Mouse (Mus musculus) intestine, embryonic 14.5 days (tissue): ENCODE results near the gene Serpinf1. TPM values are rescaled to one million over a fixed set of nuclear protein-coding genes. Genes with fewer than 3 reads are reported as not detected.

Experiments
- ATAC-seq: fragments of 200-750 bp; cut with Nextera tagmentation; replicated peaks from 2 replicates; pipeline ENCODE4 v1.8.0; 2017; ENCODE audit warnings: low read depth, moderate number of reproducible peaks, moderate TSS enrichment, moderate library complexity; ENCODE audit not compliant: low FRiP score, low TSS enrichment
- DNase-seq: peaks from one replicate; pipeline ENCODE4 v3.0.0-alpha.2; 2018; ENCODE audit warnings: low spot score
- H3K27ac ChIP-seq: fragments of 300-500 bp; sonication (generic); 2 replicates; pipeline ENCODE4 v1.5.1; 2014; ENCODE audit warnings: low read depth, mild to moderate bottlenecking, control low read depth
- H3K27me3 ChIP-seq: fragments of 300-500 bp; sonication (generic); replicated peaks from 2 replicates; pipeline ENCODE4 v1.6.1; 2014; ENCODE audit warnings: low read length, control low read depth; ENCODE audit not compliant: control insufficient read depth, insufficient read depth
- H3K36me3 ChIP-seq: fragments of 300-500 bp; sonication (generic); 2 replicates; pipeline ENCODE4 v1.6.1; 2014; ENCODE audit warnings: low read length, control low read depth; ENCODE audit not compliant: control insufficient read depth, insufficient read depth
- H3K4me1 ChIP-seq: fragments of 300-500 bp; sonication (generic); replicated peaks from 2 replicates; pipeline ENCODE4 v1.6.1; 2014; ENCODE audit warnings: low read length, control low read depth, mixed read lengths; ENCODE audit not compliant: control insufficient read depth, insufficient read depth
- H3K4me2 ChIP-seq: fragments of 300-500 bp; sonication (generic); 2 replicates; pipeline ENCODE4 v1.6.1; 2014; ENCODE audit warnings: low read length
- H3K4me3 ChIP-seq: fragments of 300-500 bp; sonication (generic); 2 replicates; pipeline ENCODE4 v1.5.1; 2014; ENCODE audit warnings: low read depth, low read length, control low read depth, mixed read lengths
- H3K9ac ChIP-seq: fragments of 300-500 bp; sonication (generic); 2 replicates; pipeline ENCODE4 v1.6.1; 2014; ENCODE audit warnings: mild to moderate bottlenecking, low read length
- H3K9me3 ChIP-seq: fragments of 300-500 bp; sonication (generic); 2 replicates; pipeline ENCODE4 v1.6.1; 2016; ENCODE audit warnings: low read length, control low read depth; ENCODE audit not compliant: control insufficient read depth
- WGBS: fragments of 180-500 bp; shearing (Covaris S2); extraction: QIAGEN DNeasy Blood & Tissue Kit; methylation state at CpG from one replicate; pipeline ENCODE4 v1.1.7; 2014; 5-methylcytosine and 5-hydroxymethylcytosine counted together
- polyA plus RNA-seq: library from polyadenylated mRNA; unstranded; fragments of >200 nt; fragmentation: Nextera tagmentation; extraction: Ambion mirVana; gene quantifications from 2 replicates; pipeline ENCODE4 v1.2.1, GENCODE M21; 2014

Gene Serpinf1
- polyA plus RNA-seq, 1 experiment from 2014 or later, result 47.1 TPM

GRCm38 (mm10) chr11:75452081-75452480 is 29.6 kb upstream of the Serpinf1 start:
- no peaks in the 10 kb centered on the region for H3K27me3 ChIP-seq
- ATAC-seq, result no peak
- DNase-seq, result no peak
- peaks cover 17% of the 10 kb centered on the region for H3K36me3 ChIP-seq
- peaks cover 10% of the 10 kb centered on the region for H3K4me1 ChIP-seq
- H3K4me3 ChIP-seq, result no peak overlapping the region
- H3K4me2 ChIP-seq, result no peak overlapping the region
- H3K9me3 ChIP-seq, result no peaks in the 10 kb centered on the region
- H3K27ac ChIP-seq, result no peak overlapping the region
- 91% methylated on average over 8 of the region's 8 CpGs for WGBS
- no peak overlapping the region for H3K9ac ChIP-seq

GRCm38 (mm10) chr11:75450936-75451335 is 28.4 kb upstream of the Serpinf1 start:
- H3K27ac ChIP-seq, result no peak overlapping the region
- H3K4me1 ChIP-seq, result peaks cover 10% of the 10 kb centered on the region
- no peaks in the 10 kb centered on the region for H3K9me3 ChIP-seq
- H3K4me3 ChIP-seq, result no peak overlapping the region
- H3K27me3 ChIP-seq, result no peaks in the 10 kb centered on the region
- no peak overlapping the region for H3K4me2 ChIP-seq
- ATAC-seq (no peak), DNase-seq (no peak)
- H3K36me3 ChIP-seq, result peaks cover 17% of the 10 kb centered on the region
- H3K9ac ChIP-seq, result no peak overlapping the region
- 90% methylated on average over 15 of the region's 15 CpGs for WGBS

GRCm38 (mm10) chr11:75450304-75450908 is 27.9 kb upstream of the Serpinf1 start:
- peaks cover 17% of the 10 kb centered on the region for H3K36me3 ChIP-seq
- ATAC-seq, result no peak

GRCm38 (mm10) chr11:75449695-75450094 is 27.2 kb upstream of the Serpinf1 start:
- Histone ChIP-seq H3K4me3 (no peak overlapping the region), H3K9ac (no peak overlapping the region), H3K36me3 (peaks cover 18% of the 10 kb centered on the region), H3K4me1 (peaks cover 5% of the 10 kb centered on the region), H3K27ac (no peak overlapping the region), H3K9me3 (no peaks in the 10 kb centered on the region), H3K27me3 (no peaks in the 10 kb centered on the region), H3K4me2 (no peak overlapping the region)
- DNase-seq, result no peak
- ATAC-seq, result no peak
- 81% methylated on average over 7 of the region's 7 CpGs for WGBS

More at GRCm38 (mm10) chr11:75450304-75450908, 27.9 kb upstream of the Serpinf1 start:
- no peak overlapping the region for H3K4me3 ChIP-seq
- no peak for DNase-seq
- H3K27me3 ChIP-seq, result no peaks in the 10 kb centered on the region
- H3K9ac ChIP-seq, result no peak overlapping the region
- 83% methylated on average over 8 of the region's 8 CpGs for WGBS
- no peaks in the 10 kb centered on the region for H3K9me3 ChIP-seq
- no peak overlapping the region for H3K4me2 ChIP-seq
- no peak overlapping the region for H3K27ac ChIP-seq
- peaks cover 10% of the 10 kb centered on the region for H3K4me1 ChIP-seq

GRCm38 (mm10) chr11:75448575-75448974 is 26.1 kb upstream of the Serpinf1 start:
- no peak overlapping the region for H3K4me3 ChIP-seq
- H3K27ac ChIP-seq, result no peak overlapping the region
- DNase-seq (no peak), ATAC-seq (no peak)
- no peaks in the 10 kb centered on the region for H3K9me3 ChIP-seq
- H3K36me3 ChIP-seq, result peaks cover 22% of the 10 kb centered on the region
- no peaks in the 10 kb centered on the region for H3K4me1 ChIP-seq
- H3K27me3 ChIP-seq, result no peaks in the 10 kb centered on the region
- no peak overlapping the region for H3K4me2 ChIP-seq
- no peak overlapping the region for H3K9ac ChIP-seq
- 86% methylated on average over 3 of the region's 3 CpGs for WGBS

GRCm38 (mm10) chr11:75443711-75444110 is 21.2 kb upstream of the Serpinf1 start:
- Histone ChIP-seq H3K4me3 (no peak overlapping the region), H3K4me1 (no peaks in the 10 kb centered on the region), H3K9me3 (no peaks in the 10 kb centered on the region), H3K4me2 (no peak overlapping the region), H3K9ac (no peak overlapping the region), H3K36me3 (peaks cover 19% of the 10 kb centered on the region), H3K27me3 (no peaks in the 10 kb centered on the region), H3K27ac (no peak overlapping the region)
- ATAC-seq (no peak), DNase-seq (no peak)
- 46% methylated on average over 8 of the region's 8 CpGs for WGBS

- WGBS, result 91% methylated on average over 16 of the region's 16 CpGs
- Histone ChIP-seq H3K4me1 (no peaks in the 10 kb centered on the region), H3K4me3 (no peak overlapping the region), H3K36me3 (peaks cover 9% of the 10 kb centered on the region; the same call in 1 of the 2 replicates), H3K27me3 (no peaks in the 10 kb centered on the region), H3K4me2 (no peak overlapping the region), H3K27ac (no peak overlapping the region), H3K9ac (no peak overlapping the region), H3K9me3 (no peaks in the 10 kb centered on the region)
- ATAC-seq (no peak), DNase-seq (no peak)
Observed at GRCm38 (mm10) chr11:75441601-75442000, 19.1 kb upstream of the Serpinf1 start.

- Histone ChIP-seq H3K9ac (no peak overlapping the region), H3K27me3 (no peaks in the 10 kb centered on the region), H3K9me3 (no peaks in the 10 kb centered on the region), H3K4me1 (no peaks in the 10 kb centered on the region), H3K27ac (no peak overlapping the region), H3K4me3 (no peak overlapping the region), H3K4me2 (no peak overlapping the region), H3K36me3 (peaks cover 9% of the 10 kb centered on the region; the same call in 1 of the 2 replicates)
- DNase-seq, result no peak
- ATAC-seq, result no peak
- WGBS, result 73% methylated on average over 7 of the region's 7 CpGs
Observed at GRCm38 (mm10) chr11:75441034-75441433, 18.5 kb upstream of the Serpinf1 start.

GRCm38 (mm10) chr11:75439951-75440350 is 17.4 kb upstream of the Serpinf1 start:
- Histone ChIP-seq H3K4me1 (no peaks in the 10 kb centered on the region), H3K4me3 (no peak overlapping the region), H3K4me2 (no peak overlapping the region), H3K36me3 (peaks cover 9% of the 10 kb centered on the region; the same call in 1 of the 2 replicates), H3K9ac (no peak overlapping the region), H3K27ac (no peak overlapping the region), H3K27me3 (no peaks in the 10 kb centered on the region), H3K9me3 (no peaks in the 10 kb centered on the region)
- WGBS, result 95% methylated on average over 3 of the region's 3 CpGs
- DNase-seq, result no peak
- no peak for ATAC-seq
